Mouse (Mus musculus): Measurements from ENCODE around the gene Tcta. TPM values are rescaled to one million over a fixed set of nuclear protein-coding genes. Genes with fewer than 3 reads are reported as not detected.
"Not testable (repeated sequence)": the region's sequence is repeated elsewhere in the genome, so short reads cannot be mapped to it uniquely, and the experiment has no call there.

Tcta gene
- polyA plus RNA-seq, 1 experiment from 2014 or later = 55.0 TPM

DNA sequence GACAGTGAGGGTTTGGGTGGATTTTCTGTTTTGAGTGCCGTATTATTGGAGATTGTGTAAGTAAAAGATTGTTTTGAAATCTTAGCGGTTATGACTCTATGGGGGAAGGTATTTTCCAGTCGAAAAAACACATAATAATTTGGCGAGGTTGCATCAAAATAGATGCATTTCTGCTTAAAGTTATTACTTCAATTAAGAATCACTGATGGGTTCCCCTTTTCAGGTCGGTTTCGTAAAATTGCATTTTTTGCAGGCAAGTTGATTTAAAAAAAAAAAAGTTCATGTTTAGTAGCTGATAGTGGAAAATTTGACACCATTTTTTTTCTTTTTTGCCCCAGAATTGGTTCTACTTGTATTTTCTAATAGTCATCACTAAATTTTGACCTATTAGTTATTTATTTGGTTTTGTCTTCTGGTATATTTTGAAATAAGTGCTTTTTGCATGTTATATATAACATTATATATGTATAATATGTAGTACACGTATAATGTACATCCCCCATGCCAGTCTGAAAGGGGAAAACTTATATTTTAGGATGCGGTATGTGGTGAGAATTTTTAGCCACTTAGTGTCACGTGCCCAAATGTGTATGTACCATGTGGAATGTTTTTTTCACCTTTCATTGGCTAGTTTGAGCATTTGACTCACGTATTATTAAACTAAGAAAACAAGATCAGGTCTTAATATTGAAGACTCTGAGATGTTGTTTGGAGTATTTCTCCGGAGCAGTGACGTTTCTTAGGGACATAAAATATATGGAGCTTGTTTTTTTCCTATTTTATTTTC lies 1.3 kb upstream of the Tcta start:
- Histone ChIP-seq H3K36me3 (peaks cover 20% of the 10 kb centered on the region), H3K4me3 (peak overlapping the region; percentile 93), H3K27me3 (no peaks in the 10 kb centered on the region), H3K27ac (peak overlapping the region; percentile 99), H3K4me2 (peak overlapping the region; percentile 92), H3K9me3 (no peaks in the 10 kb centered on the region), H3K9ac (peak overlapping the region; percentile 97), H3K4me1 (replicated peaks) (peaks cover 58% of the 10 kb centered on the region)
- no peak for ATAC-seq (ENCODE audit: low FRiP score)
- 25% methylated on average over 12 of the region's 12 CpGs for WGBS

DNA sequence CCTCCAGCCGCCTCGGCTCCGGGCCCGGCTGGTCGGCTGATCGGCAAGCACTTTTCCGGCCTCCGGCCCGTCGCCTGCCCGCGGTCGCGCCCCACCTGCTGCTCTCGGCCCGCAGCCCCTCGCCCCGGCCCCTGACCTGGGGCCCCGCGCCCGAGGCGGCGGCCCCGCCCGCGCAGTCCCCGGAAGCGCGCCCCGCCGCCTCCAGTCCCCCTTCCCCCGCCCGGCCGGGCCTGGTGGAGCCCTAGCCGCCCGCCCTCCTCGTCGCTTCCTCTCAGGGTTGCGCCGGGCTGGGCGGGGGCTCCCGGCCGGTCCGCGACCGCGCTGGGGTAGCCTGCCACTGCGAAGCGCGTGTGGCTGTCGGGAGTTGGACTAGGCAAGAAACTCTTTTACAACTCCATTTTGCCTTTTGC lies 616 bp upstream of the Tcta start:
- Histone ChIP-seq H3K9me3 (no peaks in the 10 kb centered on the region), H3K27ac (peak overlapping the region; percentile 99), H3K36me3 (peaks cover 26% of the 10 kb centered on the region), H3K4me2 (peak overlapping the region; percentile 92), H3K4me3 (peak overlapping the region; percentile 93), H3K9ac (peak overlapping the region; percentile 97), H3K4me1 (replicated peaks) (peaks cover 53% of the 10 kb centered on the region), H3K27me3 (no peaks in the 10 kb centered on the region)
- ATAC-seq (ENCODE audit: low FRiP score) = peak; percentile 70
- WGBS = under 1% methylated on average over 39 of the region's 51 CpGs

- no peaks in the 10 kb centered on the region for H3K27me3 ChIP-seq
- ATAC-seq (ENCODE audit: low FRiP score) = peak; percentile 0; the same call in 1 of the 2 replicates
- peak overlapping the region; percentile 93 for H3K4me3 ChIP-seq
- H3K27ac ChIP-seq = peak overlapping the region; percentile 99
- WGBS = 3% methylated on average over 1 of the region's 1 CpGs
- H3K4me1 ChIP-seq (replicated peaks) = peaks cover 42% of the 10 kb centered on the region
- peak overlapping the region; percentile 95 for H3K9ac ChIP-seq
- H3K36me3 ChIP-seq = peaks cover 38% of the 10 kb centered on the region
- peak overlapping the region; percentile 92 for H3K4me2 ChIP-seq
- H3K9me3 ChIP-seq = no peaks in the 10 kb centered on the region
Observed at GRCm38 (mm10) chr9:108305170-108305569, 790 bp downstream of the Tcta start.

DNA sequence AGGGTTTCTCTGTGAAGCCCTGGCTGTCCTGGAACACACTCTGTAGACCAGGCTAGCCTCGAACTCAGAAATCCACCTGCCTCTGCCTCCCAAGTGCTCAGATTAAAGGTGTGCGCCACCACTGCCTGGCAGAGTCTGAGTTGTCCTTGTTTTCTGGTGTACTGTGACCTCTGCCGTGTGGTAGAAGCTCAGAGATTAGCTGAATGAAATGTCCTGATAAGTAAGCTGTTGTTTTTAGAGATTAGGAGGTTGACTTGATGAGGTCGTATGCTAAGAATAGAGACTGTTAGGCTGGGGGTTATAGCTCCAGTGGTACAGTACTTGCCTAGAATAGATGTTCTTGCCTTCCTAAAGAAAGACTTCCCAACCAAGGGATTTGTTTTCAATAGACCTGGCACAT lies 1.2 kb downstream of the Tcta start:
- Histone ChIP-seq H3K4me2 (peak overlapping the region; percentile 92), H3K27me3 (no peaks in the 10 kb centered on the region), H3K4me3 (peak overlapping the region; percentile 93), H3K36me3 (peaks cover 40% of the 10 kb centered on the region), H3K9me3 (no peaks in the 10 kb centered on the region), H3K4me1 (replicated peaks) (peaks cover 38% of the 10 kb centered on the region), H3K27ac (0 out of 2 replicates have a peak overlapping the region, but pooled peaks have one; percentile 99), H3K9ac (peak overlapping the region; percentile 95)
- no peak for ATAC-seq (ENCODE audit: low FRiP score)
- WGBS = 90% methylated on average over 4 of the region's 4 CpGs

DNA sequence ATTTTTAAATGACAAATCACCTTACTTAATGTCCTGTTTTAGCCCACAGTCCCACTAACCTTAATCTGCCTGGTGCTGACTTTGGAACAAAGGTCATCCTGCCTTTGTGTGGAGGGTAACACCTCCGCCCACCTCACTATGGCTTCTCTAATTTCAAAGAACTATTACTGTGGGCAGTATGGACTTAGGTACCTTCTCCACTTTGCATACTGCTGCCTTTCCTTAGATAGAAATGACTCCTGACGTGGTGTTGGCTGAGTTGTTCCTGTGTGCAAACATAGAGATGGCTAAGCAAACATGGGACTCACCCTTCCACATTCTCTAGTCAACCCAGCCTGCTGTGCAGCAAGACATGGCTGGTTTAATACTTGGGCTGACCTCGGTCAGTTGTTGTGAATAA lies 4.1 kb downstream of the Tcta start:
- no peak overlapping the region for H3K4me3 ChIP-seq
- WGBS = 85% methylated on average over 3 of the region's 3 CpGs

GRCm38 (mm10) chr9:108296453-108297355 lies 9.3 kb downstream of the Tcta start, which contains the start of gene Amt:
TSS of gene Amt (plus strand) at chr9:108296853.
- peak within 1 kb of the TSS; percentile 23 for H3K27ac ChIP-seq

More for the DNA sequence above, 4.1 kb downstream of the Tcta start:
- no peaks in the 10 kb centered on the region for H3K9me3 ChIP-seq
- H3K9ac ChIP-seq = no peak overlapping the region
- no peak for ATAC-seq (ENCODE audit: low FRiP score)
- no peak overlapping the region for H3K4me2 ChIP-seq
- H3K4me1 ChIP-seq (replicated peaks) = peaks cover 25% of the 10 kb centered on the region
- H3K36me3 ChIP-seq = peaks cover 46% of the 10 kb centered on the region
- no peak overlapping the region for H3K27ac ChIP-seq
- H3K27me3 ChIP-seq = no peaks in the 10 kb centered on the region

GRCm38 (mm10) chr9:108290773-108291172 lies 15.2 kb downstream of the Tcta start:
- 0 out of 2 replicates have a peak, but pooled peaks have one; percentile 12 for ATAC-seq (ENCODE audit: low FRiP score)
- 44% methylated on average over 6 of the region's 6 CpGs for WGBS

More at GRCm38 (mm10) chr9:108296453-108297355, 9.3 kb downstream of the Tcta start, which contains the start of gene Amt:
- Histone ChIP-seq H3K36me3 (peaks cover 52% of the 10 kb centered on the region), H3K27me3 (no peaks in the 10 kb centered on the region), H3K4me3 (peak within 1 kb of the TSS; percentile 25), H3K4me2 (peak within 1 kb of the TSS; percentile 37), H3K9ac (peak within 1 kb of the TSS; percentile 58), H3K9me3 (no peaks in the 10 kb centered on the region), H3K4me1 (replicated peaks) (peaks cover 20% of the 10 kb centered on the region)
- ATAC-seq (ENCODE audit: low FRiP score) = peak; percentile 62
- 18% methylated on average over 18 of the region's 18 CpGs for WGBS

GRCm38 (mm10) chr9:108290016-108290750 lies 15.8 kb downstream of the Tcta start, which contains the start of gene Nicn1:
TSS of gene Nicn1 (plus strand) at chr9:108290429.
- peaks cover 10% of the 10 kb centered on the region for H3K4me1 ChIP-seq (replicated peaks)
- under 1% methylated on average over 32 of the region's 32 CpGs for WGBS
- peak within 1 kb of the TSS; percentile 93 for H3K27ac ChIP-seq
- peaks cover 20% of the 10 kb centered on the region for H3K36me3 ChIP-seq
- H3K4me2 ChIP-seq = peak within 1 kb of the TSS; percentile 69
- no peaks in the 10 kb centered on the region for H3K27me3 ChIP-seq
- peak within 1 kb of the TSS; percentile 77 for H3K9ac ChIP-seq
- H3K9me3 ChIP-seq = no peaks in the 10 kb centered on the region
- peak within 1 kb of the TSS; percentile 59 for H3K4me3 ChIP-seq
- ATAC-seq (ENCODE audit: low FRiP score) = peak; percentile 98

More at GRCm38 (mm10) chr9:108290773-108291172, 15.2 kb downstream of the Tcta start:
- H3K4me3 ChIP-seq = peak overlapping the region; percentile 59
- H3K27me3 ChIP-seq = no peaks in the 10 kb centered on the region
- peak overlapping the region; percentile 77 for H3K9ac ChIP-seq
- peaks cover 26% of the 10 kb centered on the region for H3K36me3 ChIP-seq
- H3K9me3 ChIP-seq = no peaks in the 10 kb centered on the region
- H3K4me2 ChIP-seq = peak overlapping the region; percentile 69
- H3K27ac ChIP-seq = peak overlapping the region; percentile 93
- H3K4me1 ChIP-seq (replicated peaks) = peaks cover 10% of the 10 kb centered on the region

- Histone ChIP-seq H3K4me2 (peak overlapping the region; percentile 69), H3K27me3 (no peaks in the 10 kb centered on the region), H3K36me3 (peaks cover 11% of the 10 kb centered on the region), H3K4me1 (replicated peaks) (peaks cover 10% of the 10 kb centered on the region), H3K4me3 (peak overlapping the region; percentile 59), H3K9me3 (no peaks in the 10 kb centered on the region), H3K27ac (peak overlapping the region; percentile 93), H3K9ac (peak overlapping the region; percentile 72; the same call in 1 of the 2 replicates)
- WGBS = 73% methylated on average over 2 of the region's 2 CpGs
- ATAC-seq (ENCODE audit: low FRiP score) = no peak
Observed at GRCm38 (mm10) chr9:108289347-108289746, 16.6 kb downstream of the Tcta start.

- H3K27me3 ChIP-seq; H3K4me1 ChIP-seq (replicated peaks); H3K9ac ChIP-seq; H3K9me3 ChIP-seq; H3K4me3 ChIP-seq; H3K4me2 ChIP-seq; H3K36me3 ChIP-seq; H3K27ac ChIP-seq; ATAC-seq (ENCODE audit: low FRiP score): not testable (repeated sequence)
- WGBS = 82% methylated on average over 6 of the region's 6 CpGs
Observed at GRCm38 (mm10) chr9:108287526-108288238, 18.3 kb downstream of the Tcta start.

DNA sequence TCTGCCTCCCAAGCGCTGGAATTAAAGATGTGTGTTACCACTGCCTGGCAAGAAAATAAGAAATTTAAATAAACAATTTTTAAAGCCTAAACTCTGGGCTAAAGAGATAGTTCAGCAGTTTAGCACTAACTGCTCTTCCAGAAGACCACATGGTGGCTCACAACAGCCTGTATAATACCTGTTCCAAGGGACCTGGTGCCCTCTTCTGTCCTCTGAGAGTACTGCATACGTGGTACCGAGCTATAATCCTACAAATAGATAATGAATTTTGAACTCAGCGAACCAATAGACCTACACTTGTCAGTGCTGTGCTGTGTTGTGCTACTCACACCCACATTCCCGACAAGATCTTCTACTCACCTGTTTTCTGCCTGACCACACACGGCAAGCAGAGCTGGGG lies 21.6 kb downstream of the Tcta start:
- Histone ChIP-seq H3K9me3 (no peaks in the 10 kb centered on the region), H3K4me1 (replicated peaks) (no peaks in the 10 kb centered on the region), H3K4me2 (no peak overlapping the region), H3K27me3 (no peaks in the 10 kb centered on the region), H3K4me3 (no peak overlapping the region), H3K36me3 (no peaks in the 10 kb centered on the region), H3K9ac (no peak overlapping the region), H3K27ac (no peak overlapping the region)
- ATAC-seq (ENCODE audit: low FRiP score) = peak; percentile 73
- 14% methylated on average over 6 of the region's 6 CpGs for WGBS
